Mouse (Mus musculus) CD8-positive naive resting alpha-beta T cell, adult 2 months (primary cell): ENCODE data around the gene Vwa2.

ENCODE experiments used
- DNase-seq, 2 experiments: peaks; one replicate each; pipeline ENCODE4 v3.0.0; 2022; ENCODE audit warnings: low read depth in 2 of 2, low spot score in 2 of 2

Gene Vwa2

GRCm38 (mm10) chr19:56907850-56908249 lies 33.8 kb downstream of the Vwa2 start:
- no peak for DNase-seq

- no peak for DNase-seq
These were observed 34.6 kb downstream of the Vwa2 start for GRCm38 (mm10) chr19:56908472-56909270.

- no peak for DNase-seq
These were observed 36.5 kb downstream of the Vwa2 start for GRCm38 (mm10) chr19:56910561-56910960.

GRCm38 (mm10) chr19:56913761-56914160 lies 39.7 kb downstream of the Vwa2 start:
- no peak for DNase-seq

GRCm38 (mm10) chr19:56914658-56915057 lies 40.6 kb downstream of the Vwa2 start:
- DNase-seq = no peak

GRCm38 (mm10) chr19:56915084-56915483 lies 41.0 kb downstream of the Vwa2 start:
- DNase-seq = no peak

- peak; percentile 9 to 21 for DNase-seq
These were observed 45.6 kb downstream of the Vwa2 start for GRCm38 (mm10) chr19:56919628-56920027.

GRCm38 (mm10) chr19:56920232-56920631 lies 46.2 kb downstream of the Vwa2 start:
- no peak for DNase-seq

- no peak for DNase-seq
These were observed 47.7 kb downstream of the Vwa2 start for GRCm38 (mm10) chr19:56921744-56922143.

- no peak for DNase-seq
These were observed 55.3 kb downstream of the Vwa2 start for GRCm38 (mm10) chr19:56929392-56929791.

- DNase-seq = no peak
These were observed 56.0 kb downstream of the Vwa2 start for GRCm38 (mm10) chr19:56930029-56930428.

GRCm38 (mm10) chr19:56933800-56934199 lies 59.8 kb downstream of the Vwa2 start:
- no peak for DNase-seq

GRCm38 (mm10) chr19:56935111-56935510 lies 61.1 kb downstream of the Vwa2 start:
- DNase-seq = no peak

GRCm38 (mm10) chr19:56935777-56936176 lies 61.7 kb downstream of the Vwa2 start:
- DNase-seq = no peak

GRCm38 (mm10) chr19:56936253-56936652 lies 62.2 kb downstream of the Vwa2 start:
- DNase-seq = no peak

GRCm38 (mm10) chr19:56937911-56938310 lies 63.9 kb downstream of the Vwa2 start:
- no peak for DNase-seq

GRCm38 (mm10) chr19:56939826-56940225 lies 65.8 kb downstream of the Vwa2 start:
- DNase-seq = no peak

- DNase-seq = no peak
These were observed 66.5 kb downstream of the Vwa2 start for GRCm38 (mm10) chr19:56940507-56940906.

GRCm38 (mm10) chr19:56942216-56942615 lies 68.2 kb downstream of the Vwa2 start:
- DNase-seq = no peak

- DNase-seq = no peak
These were observed 70.2 kb downstream of the Vwa2 start for GRCm38 (mm10) chr19:56944211-56944610.

GRCm38 (mm10) chr19:56944826-56945225 lies 70.8 kb downstream of the Vwa2 start:
- no peak for DNase-seq

- DNase-seq = no peak
These were observed 71.6 kb downstream of the Vwa2 start for GRCm38 (mm10) chr19:56945621-56946020.

GRCm38 (mm10) chr19:56946277-56946676 lies 72.2 kb downstream of the Vwa2 start:
- DNase-seq = no peak
